Mouse (Mus musculus) liver, embryonic 15.5 days (tissue): ENCODE measurements around the gene Dbn1. TPM values are rescaled to one million over a fixed set of nuclear protein-coding genes. Genes with fewer than 3 reads are reported as not detected.
A peak's percentile ranks its signal among the peaks of the same experiment; 100 is the strongest.

Source experiments
- ATAC-seq: fragments of 200-750 bp; cut with Nextera tagmentation; 2 replicates; pipeline ENCODE4 v1.8.0; 2017; ENCODE audit warnings: moderate number of reproducible peaks, mild to moderate bottlenecking, moderate library complexity; ENCODE audit not compliant: insufficient read depth
- H3K27ac ChIP-seq: fragments of 300-500 bp; sonication (generic); replicated peaks from 2 replicates; pipeline ENCODE4 v1.5.1; 2015; ENCODE audit warnings: mild to moderate bottlenecking, inconsistent platforms
- H3K27me3 ChIP-seq: fragments of 300-500 bp; sonication (generic); 2 replicates; pipeline ENCODE4 v1.6.1; 2015; ENCODE audit warnings: mild to moderate bottlenecking, inconsistent platforms
- H3K36me3 ChIP-seq: fragments of 300-500 bp; sonication (generic); replicated peaks from 2 replicates; pipeline ENCODE4 v1.6.1; 2015; ENCODE audit warnings: moderate library complexity, mild to moderate bottlenecking, inconsistent platforms
- H3K4me1 ChIP-seq: fragments of 300-500 bp; sonication (generic); replicated peaks from 2 replicates; pipeline ENCODE4 v1.6.1; 2015; ENCODE audit warnings: inconsistent platforms
- H3K4me2 ChIP-seq: fragments of 300-500 bp; sonication (generic); 2 replicates; pipeline ENCODE4 v1.6.1; 2015; ENCODE audit warnings: moderate library complexity, mild to moderate bottlenecking, inconsistent platforms
- H3K4me3 ChIP-seq: fragments of 300-500 bp; sonication (generic); replicated peaks from 2 replicates; pipeline ENCODE4 v1.5.1; 2015; ENCODE audit warnings: mild to moderate bottlenecking, inconsistent platforms
- H3K9ac ChIP-seq: fragments of 300-500 bp; sonication (generic); 2 replicates; pipeline ENCODE4 v1.6.1; 2015; ENCODE audit warnings: moderate library complexity, mild to moderate bottlenecking, inconsistent platforms
- H3K9me3 ChIP-seq: fragments of 300-500 bp; sonication (generic); replicated peaks from 2 replicates; pipeline ENCODE4 v1.6.1; 2016; ENCODE audit warnings: inconsistent platforms
- WGBS: fragments of 180-500 bp; shearing (Covaris S2); methylation state at CpG from one replicate; pipeline ENCODE4 v1.1.7; 2015; ENCODE audit warnings: mixed read lengths; ENCODE audit not compliant: insufficient replicate concordance; 5-methylcytosine and 5-hydroxymethylcytosine counted together
- polyA plus RNA-seq: library from polyadenylated mRNA; unstranded; fragments of >200 nt; fragmentation: Nextera tagmentation; extraction: Ambion mirVana; gene quantifications from 2 replicates; pipeline ENCODE4 v1.2.1, GENCODE M21; 2015

Gene Dbn1
- polyA plus RNA-seq, 1 experiment from 2014 or later: 7.6 TPM

DNA sequence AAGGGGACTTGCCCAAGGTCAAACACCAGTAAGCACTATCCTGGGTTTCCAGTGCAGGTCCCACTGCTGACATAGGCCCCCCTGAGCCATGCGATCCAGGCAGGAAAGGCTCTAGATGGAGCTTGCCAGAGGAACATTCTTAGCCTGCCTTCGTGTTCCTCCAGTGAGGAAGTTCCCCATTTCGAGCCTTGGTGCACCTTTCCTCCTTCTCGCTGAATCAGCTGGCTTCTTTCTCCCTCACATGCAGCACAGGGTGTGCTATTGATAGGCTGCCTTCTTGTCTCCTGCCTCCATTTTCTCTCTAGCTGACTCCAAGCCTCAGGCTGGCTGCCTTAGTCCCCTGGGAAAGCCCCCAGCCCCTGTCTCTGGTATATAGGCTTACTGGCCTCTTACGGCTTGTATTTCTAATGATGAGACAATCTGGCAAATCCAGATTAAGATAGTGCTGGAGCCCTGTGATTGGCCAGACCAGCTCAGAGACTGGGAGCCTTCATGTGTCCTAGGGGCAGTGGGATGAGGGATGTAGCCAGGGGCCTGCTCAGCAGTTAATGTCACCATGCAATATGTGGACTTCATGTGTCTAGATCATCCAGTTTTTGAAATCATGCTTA lies 22.0 kb downstream of the Dbn1 start:
- Histone ChIP-seq H3K9me3 (no peaks in the 10 kb centered on the region), H3K4me3 (no peak overlapping the region), H3K27ac (no peak overlapping the region), H3K36me3 (peaks cover 12% of the 10 kb centered on the region; the same call in 1 of the 2 replicates), H3K9ac (no peak overlapping the region), H3K4me1 (peaks cover 21% of the 10 kb centered on the region), H3K4me2 (no peak overlapping the region), H3K27me3 (peaks cover 90% of the 10 kb centered on the region)
- ATAC-seq: no peak
- WGBS: 33% methylated on average over 5 of the region's 5 CpGs

DNA sequence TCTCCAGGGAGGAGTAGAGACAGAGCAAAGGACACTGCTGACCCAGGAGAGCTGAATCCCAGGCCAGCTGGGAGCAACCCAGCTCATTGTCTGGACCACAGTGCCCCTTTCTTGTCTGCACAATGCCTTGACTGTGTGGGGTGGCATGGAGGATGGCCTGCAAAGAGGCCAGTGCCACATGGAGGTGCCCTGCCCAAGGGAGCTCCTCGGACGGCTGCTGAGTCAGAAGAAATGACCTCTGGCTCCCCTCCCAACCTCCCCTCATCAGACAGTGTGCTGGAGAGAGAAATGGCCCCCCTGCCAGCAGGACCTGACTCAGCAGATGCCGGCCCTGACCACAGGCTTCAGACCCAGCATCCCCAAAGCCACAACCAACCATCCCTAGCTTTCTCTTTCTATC lies 22.7 kb downstream of the Dbn1 start:
- ATAC-seq: no peak
- Histone ChIP-seq H3K36me3 (peaks cover 17% of the 10 kb centered on the region), H3K27ac (no peak overlapping the region), H3K4me2 (no peak overlapping the region), H3K9me3 (no peaks in the 10 kb centered on the region), H3K9ac (no peak overlapping the region), H3K4me1 (peaks cover 19% of the 10 kb centered on the region), H3K4me3 (no peak overlapping the region), H3K27me3 (peaks cover 83% of the 10 kb centered on the region)
- 15% methylated on average over 3 of the region's 3 CpGs for WGBS

DNA sequence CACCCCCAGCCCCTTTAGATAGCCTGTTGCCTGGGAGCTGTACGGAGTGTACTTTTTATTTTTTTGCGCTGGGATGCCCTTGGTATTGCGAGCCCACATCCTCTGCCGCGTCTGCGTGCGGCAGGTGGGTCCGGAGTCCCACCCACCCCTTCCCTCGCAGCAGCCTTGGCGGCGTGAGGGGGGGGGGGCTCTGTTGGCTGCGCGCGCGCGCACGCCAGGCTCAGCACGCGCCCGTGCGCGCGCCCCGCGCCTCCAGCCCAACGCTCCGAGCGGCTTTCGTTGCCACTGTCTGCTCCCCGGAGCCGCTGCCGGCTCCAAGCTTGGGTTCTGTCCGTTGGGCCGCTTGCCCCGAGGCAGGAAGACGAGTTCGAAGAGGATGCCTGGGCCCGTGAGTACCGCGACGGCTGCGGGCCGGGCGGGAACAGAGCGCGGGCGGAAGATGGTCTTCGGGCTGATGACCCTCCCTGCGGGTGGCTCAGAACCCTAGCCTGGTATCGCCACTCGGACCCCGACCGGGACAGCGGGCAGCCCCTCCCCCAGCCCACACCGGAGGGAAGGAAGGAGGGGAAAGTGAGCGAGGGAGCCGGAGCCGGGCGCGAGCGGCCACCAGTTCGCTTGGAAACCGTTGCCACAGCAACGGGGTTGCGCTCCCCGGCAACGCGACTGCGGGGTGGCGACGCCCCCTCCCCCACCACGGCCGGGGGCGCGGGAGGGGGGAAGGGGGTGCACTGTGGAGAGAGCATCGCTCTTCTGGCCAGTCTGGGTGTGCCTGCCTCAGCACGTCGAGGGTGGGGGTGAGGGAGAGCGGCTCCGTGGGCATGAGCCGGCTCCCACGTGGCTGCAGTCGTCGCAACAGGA lies 23.7 kb downstream of the Dbn1 start, which contains the start of gene Prr7:
TSS of gene Prr7 (plus strand) at position 241 of the 858 bp plus-strand sequence.
- H3K4me2 ChIP-seq: peak within 1 kb of the TSS; percentile 75
- H3K4me1 ChIP-seq: peaks cover 19% of the 10 kb centered on the region
- peaks cover 73% of the 10 kb centered on the region for H3K27me3 ChIP-seq
- no peak within 1 kb of the TSS for H3K9ac ChIP-seq
- peaks cover 26% of the 10 kb centered on the region for H3K36me3 ChIP-seq
- under 1% methylated on average over 82 of the region's 84 CpGs for WGBS
- no peaks in the 10 kb centered on the region for H3K9me3 ChIP-seq
- H3K27ac ChIP-seq: no peak within 1 kb of the TSS
- H3K4me3 ChIP-seq: peak within 1 kb of the TSS; percentile 50
- ATAC-seq: 0 out of 2 replicates have a peak, but pooled peaks have one; percentile 10

DNA sequence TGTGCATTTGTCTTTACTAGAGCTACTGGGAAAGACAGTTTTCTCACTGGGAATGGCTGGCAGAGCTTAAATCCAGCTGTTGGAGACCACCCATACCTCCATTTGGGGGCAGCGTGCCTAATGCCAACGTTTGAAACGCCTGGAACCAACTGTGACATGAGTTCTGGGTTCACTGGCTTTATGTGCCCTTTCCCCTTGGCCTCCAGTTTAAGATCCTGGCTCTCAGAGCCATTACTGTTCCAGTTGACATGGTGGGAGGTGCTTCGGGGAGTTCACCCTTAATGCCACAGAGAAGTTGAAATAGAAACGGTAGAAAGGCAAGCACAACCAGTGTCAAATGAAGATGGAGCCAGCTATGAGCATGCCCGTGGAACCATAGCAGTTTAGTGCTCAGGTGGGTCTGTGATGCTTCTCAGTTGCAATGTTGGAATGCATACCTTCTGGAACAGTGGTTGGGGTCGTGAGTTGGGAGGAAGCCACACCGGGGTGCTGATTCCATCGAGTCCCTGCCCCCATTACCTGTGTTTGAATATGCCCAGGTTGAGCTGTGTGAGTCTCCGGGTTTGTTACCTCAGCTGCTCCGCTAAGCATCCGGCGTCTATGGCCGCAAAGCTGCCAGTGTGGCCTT lies 24.4 kb downstream of the Dbn1 start:
- Histone ChIP-seq H3K9ac (no peak overlapping the region), H3K27me3 (peaks cover 66% of the 10 kb centered on the region), H3K27ac (no peak overlapping the region), H3K9me3 (no peaks in the 10 kb centered on the region), H3K4me3 (peak overlapping the region; percentile 50; the same call in 1 of the 2 replicates), H3K4me2 (peak overlapping the region; percentile 75), H3K4me1 (peaks cover 19% of the 10 kb centered on the region), H3K36me3 (peaks cover 34% of the 10 kb centered on the region)
- WGBS: 12% methylated on average over 14 of the region's 14 CpGs
- no peak for ATAC-seq

DNA sequence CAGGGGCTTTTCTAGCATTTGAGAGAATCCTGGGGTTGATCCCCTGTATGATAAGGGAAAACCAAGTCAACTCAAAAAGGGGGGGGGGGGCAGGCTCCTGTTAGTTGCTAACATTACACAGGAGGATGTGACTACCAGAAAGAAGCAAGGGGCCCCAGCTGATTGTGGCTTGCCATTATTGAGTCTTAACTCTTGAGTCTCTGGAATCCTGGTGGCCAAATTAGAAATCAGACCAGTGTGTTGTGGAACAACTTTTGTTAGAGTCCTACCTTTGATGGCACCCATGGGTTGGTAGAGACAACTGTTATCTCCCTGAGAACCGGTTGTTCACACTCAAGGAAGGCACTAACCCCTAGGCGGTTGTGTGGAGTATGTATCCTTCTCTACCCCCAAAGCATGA lies 24.9 kb downstream of the Dbn1 start:
- peaks cover 19% of the 10 kb centered on the region for H3K4me1 ChIP-seq
- no peak for ATAC-seq
- 26% methylated on average over 2 of the region's 2 CpGs for WGBS

DNA sequence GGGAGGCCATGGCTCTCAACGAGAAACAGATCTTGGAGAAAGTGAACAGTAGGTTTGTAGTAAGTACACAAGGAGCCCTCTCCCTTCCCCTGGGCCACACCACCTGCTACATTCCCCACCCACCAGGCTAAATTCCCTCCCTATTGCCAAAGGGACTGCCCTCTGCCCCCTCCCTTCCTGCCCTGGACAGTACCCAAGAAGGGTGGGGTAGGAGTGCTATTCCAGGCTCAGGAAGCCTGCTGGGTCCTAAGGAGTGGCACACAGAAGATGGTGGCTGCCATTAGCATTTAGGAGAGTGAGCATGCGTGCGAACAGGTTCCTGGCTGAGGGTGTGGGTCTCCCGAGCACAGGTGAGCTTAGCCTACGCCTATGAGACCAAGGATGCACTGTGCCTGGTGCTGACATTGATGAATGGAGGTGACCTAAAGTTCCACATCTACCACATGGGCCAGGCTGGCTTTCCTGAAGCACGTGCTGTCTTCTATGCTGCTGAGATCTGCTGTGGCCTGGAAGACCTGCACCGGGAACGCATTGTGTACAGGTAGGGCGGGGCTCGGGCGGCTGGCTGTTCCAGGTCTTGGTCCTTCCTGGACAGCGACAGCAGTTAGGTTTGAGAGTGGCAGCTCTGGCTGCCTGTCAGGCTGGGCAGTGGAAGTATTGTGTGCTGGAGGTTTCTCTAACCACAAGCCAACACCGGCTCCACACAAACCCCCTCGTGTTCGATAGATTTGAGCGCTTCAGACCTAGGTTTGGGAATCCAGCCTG lies 35.9 kb downstream of the Dbn1 start:
- H3K4me2 ChIP-seq: no peak overlapping the region
- H3K9me3 ChIP-seq: no peaks in the 10 kb centered on the region
- no peak overlapping the region for H3K27ac ChIP-seq
- H3K36me3 ChIP-seq: peaks cover 86% of the 10 kb centered on the region
- no peaks in the 10 kb centered on the region for H3K27me3 ChIP-seq
- ATAC-seq: no peak
- no peak overlapping the region for H3K9ac ChIP-seq
- 88% methylated on average over 16 of the region's 16 CpGs for WGBS
- H3K4me1 ChIP-seq: peaks cover 45% of the 10 kb centered on the region
- H3K4me3 ChIP-seq: no peak overlapping the region

More for the DNA sequence above, 24.9 kb downstream of the Dbn1 start:
- Histone ChIP-seq H3K9ac (no peak overlapping the region), H3K4me3 (no peak overlapping the region), H3K27me3 (peaks cover 60% of the 10 kb centered on the region), H3K4me2 (no peak overlapping the region), H3K27ac (no peak overlapping the region), H3K36me3 (peaks cover 39% of the 10 kb centered on the region), H3K9me3 (no peaks in the 10 kb centered on the region)

DNA sequence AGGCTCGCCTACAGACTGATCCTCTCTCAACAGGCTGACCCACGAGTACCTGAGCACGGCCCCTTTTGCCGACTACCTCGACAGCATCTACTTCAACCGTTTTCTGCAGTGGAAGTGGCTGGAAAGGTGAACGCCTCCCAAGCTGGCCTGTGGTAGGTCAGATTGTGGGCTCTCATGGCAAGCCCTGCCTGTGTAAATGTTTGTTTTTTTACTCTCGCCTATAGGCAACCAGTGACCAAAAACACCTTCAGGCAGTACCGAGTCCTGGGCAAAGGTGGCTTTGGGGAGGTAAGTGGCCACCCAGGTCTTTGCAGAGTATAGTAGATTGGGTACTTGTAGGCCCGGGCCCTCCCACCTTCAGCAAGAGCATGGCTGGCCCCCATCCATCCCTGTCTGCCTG lies 36.6 kb downstream of the Dbn1 start:
- WGBS: 83% methylated on average over 10 of the region's 10 CpGs
- H3K4me1 ChIP-seq: peaks cover 52% of the 10 kb centered on the region
- H3K4me3 ChIP-seq: no peak overlapping the region
- H3K27ac ChIP-seq: no peak overlapping the region
- H3K9me3 ChIP-seq: no peaks in the 10 kb centered on the region
- no peak overlapping the region for H3K4me2 ChIP-seq
- H3K9ac ChIP-seq: no peak overlapping the region
- no peak for ATAC-seq
- no peaks in the 10 kb centered on the region for H3K27me3 ChIP-seq
- peaks cover 79% of the 10 kb centered on the region for H3K36me3 ChIP-seq

DNA sequence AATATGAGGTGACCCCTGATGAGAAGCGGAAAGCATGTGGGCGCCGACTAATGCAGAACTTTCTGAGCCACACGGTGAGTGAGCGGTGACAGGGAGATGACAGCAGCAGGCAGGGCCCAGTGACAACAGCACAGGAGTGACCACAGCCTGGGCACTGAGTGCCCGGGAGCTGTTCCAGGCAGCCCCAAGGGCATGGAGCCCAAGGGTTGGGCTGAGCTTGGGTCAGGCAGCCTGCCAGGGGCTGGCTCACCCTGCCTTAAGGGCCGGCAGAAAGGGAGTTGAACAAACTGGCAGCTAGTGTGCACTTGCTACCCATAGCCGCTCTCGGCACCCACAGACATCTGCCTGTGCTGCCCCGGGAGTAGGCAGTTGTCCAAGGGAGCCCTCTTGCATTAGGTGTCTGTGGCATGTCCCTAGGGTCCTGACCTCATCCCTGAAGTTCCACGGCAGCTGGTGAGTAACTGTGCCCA lies 37.4 kb downstream of the Dbn1 start:
- Histone ChIP-seq H3K9me3 (no peaks in the 10 kb centered on the region), H3K27ac (no peak overlapping the region), H3K4me1 (peaks cover 59% of the 10 kb centered on the region), H3K4me3 (no peak overlapping the region), H3K9ac (no peak overlapping the region), H3K27me3 (no peaks in the 10 kb centered on the region), H3K4me2 (no peak overlapping the region), H3K36me3 (peaks cover 72% of the 10 kb centered on the region)
- ATAC-seq: no peak
- 84% methylated on average over 11 of the region's 11 CpGs for WGBS

DNA sequence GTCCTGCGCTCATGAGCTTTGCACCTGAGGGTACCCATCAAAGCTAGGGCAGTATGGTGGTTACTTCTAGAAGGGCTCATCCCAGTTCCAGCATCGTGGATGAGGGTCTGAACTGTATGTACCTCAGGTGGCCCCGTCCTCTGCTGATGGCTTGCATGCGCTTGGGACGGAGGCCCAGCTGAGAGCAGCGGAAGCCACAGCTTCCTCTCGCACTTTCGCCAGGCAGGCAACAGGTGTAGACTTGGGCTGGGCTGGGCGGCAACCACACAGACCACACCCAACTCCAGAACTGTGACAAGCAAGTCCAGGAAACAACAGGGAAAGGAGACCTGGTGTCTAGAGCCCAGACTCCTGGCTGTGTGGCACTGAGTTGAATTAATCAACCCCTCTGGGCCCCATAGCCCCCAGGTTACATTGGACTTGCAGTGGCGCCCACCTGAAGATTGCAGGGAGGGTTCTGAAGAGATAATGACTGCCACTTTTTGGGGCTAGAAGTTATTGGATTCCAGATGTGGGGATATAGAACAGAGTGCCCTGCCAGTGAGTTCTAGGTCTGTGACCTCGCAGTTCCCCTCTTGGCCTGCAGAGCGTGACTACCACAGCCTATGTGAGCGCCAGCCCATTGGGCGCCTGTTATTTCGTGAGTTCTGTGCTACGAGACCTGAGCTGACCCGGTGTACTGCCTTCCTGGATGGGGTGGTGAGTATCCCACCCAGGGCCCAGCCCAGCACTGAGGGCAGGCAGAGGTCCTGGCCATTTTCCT lies 38.1 kb downstream of the Dbn1 start:
- Histone ChIP-seq H3K9ac (no peak overlapping the region), H3K9me3 (no peaks in the 10 kb centered on the region), H3K4me3 (no peak overlapping the region), H3K27me3 (no peaks in the 10 kb centered on the region), H3K4me1 (peaks cover 59% of the 10 kb centered on the region), H3K27ac (peak overlapping the region; percentile 16; the same call in 1 of the 2 replicates), H3K4me2 (peak overlapping the region; percentile 20), H3K36me3 (peaks cover 65% of the 10 kb centered on the region)
- WGBS: 65% methylated on average over 17 of the region's 17 CpGs
- no peak for ATAC-seq

DNA sequence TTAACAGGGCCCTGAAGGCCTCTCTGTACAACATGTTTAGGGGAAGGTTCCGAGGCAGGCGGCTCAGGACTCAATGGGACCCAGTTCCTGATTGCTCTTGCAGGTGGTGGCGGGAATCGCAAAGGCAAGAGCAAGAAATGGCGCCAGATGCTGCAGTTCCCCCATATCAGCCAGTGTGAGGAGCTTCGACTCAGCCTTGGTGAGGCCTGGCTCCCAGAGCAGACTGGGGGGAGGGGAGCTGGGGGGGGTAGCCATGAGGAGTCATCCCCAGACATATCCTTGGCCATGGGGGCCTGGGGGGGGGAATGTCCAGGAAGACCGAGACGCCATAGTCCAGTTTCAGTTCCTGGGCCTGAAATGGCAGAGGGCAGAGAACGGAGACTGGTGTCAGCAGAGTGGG lies 38.7 kb downstream of the Dbn1 start:
- Histone ChIP-seq H3K9me3 (no peaks in the 10 kb centered on the region), H3K9ac (no peak overlapping the region), H3K4me1 (peaks cover 63% of the 10 kb centered on the region), H3K4me2 (peak overlapping the region; percentile 20), H3K27me3 (no peaks in the 10 kb centered on the region), H3K36me3 (peaks cover 59% of the 10 kb centered on the region), H3K4me3 (no peak overlapping the region), H3K27ac (peak overlapping the region; percentile 16; the same call in 1 of the 2 replicates)
- WGBS: 83% methylated on average over 9 of the region's 9 CpGs
- no peak for ATAC-seq
